Mouse (Mus musculus): ENCODE measurements around the gene Arhgef3.

- TF ChIP-seq CTCF (IDR thresholded peaks at IDR 0.05) (no peak), EP300 (IDR thresholded peaks at IDR 0.05) (no peak)
Observed at GRCm38 (mm10) chr14:27358202-27358601, 243.5 kb downstream of the Arhgef3 start.

All from lung, postnatal 0 days (tissue).